Mouse (Mus musculus) C2C12 (cell line): ENCODE data around the gene Brd2.

Experiments used
- CTCF ChIP-seq: IDR thresholded peaks from one replicate; pipeline ENCODE4 v1.5.1; 2011; ENCODE audit not compliant: control insufficient read depth, insufficient read depth, insufficient read length
- USF1 ChIP-seq: IDR thresholded peaks from one replicate; pipeline ENCODE4 v1.6.1; 2011; ENCODE audit warnings: low read depth, mild to moderate bottlenecking, control low read depth, moderate library complexity

- TF ChIP-seq CTCF (no peak), USF1 (no peak)
Observed at GRCm38 (mm10) chr17:34079621-34080020, 42.8 kb downstream of the Brd2 start.
